Mouse (Mus musculus): Measurements from ENCODE around the gene Fbxo10. TPM values are rescaled to one million over a fixed set of nuclear protein-coding genes. Genes with fewer than 3 reads are reported as not detected.

The Fbxo10 gene
- total and polyA plus RNA-seq, 2 experiments = 0.65 to 1.2 TPM

DNA sequence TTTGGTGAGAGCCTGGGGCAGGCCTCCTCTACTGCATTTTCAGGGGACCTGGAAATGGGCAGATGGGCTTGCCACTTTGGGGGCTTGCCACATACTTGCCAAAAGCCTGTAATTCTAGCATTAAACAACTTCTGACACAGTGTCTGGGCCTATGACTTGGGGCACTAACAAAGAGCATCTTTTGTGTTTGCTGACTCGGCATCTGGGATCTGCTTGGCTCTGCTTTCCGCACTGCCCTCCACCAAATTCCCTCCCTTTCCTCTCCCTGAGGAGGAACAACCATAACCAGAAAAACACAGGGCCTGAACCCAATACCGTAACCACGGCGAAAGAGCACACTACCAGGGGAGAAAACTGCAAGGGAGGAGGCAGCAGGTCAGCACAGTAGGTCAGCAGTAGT, 93.8 kb downstream of the Fbxo10 start:
- Histone ChIP-seq H3K79me2 (ENCODE audit: control insufficient read depth, insufficient read depth, low read length) (peaks cover 6% of the 10 kb centered on the region; the same call in 1 of the 2 replicates), H3K4me1 (ENCODE audit: control insufficient read depth, insufficient read depth, low read length) (no peaks in the 10 kb centered on the region), H3K9ac (ENCODE audit: low read depth, low read length) (no peak overlapping the region), H3K27ac (replicated peaks; ENCODE audit: insufficient read depth, low read depth, low read length) (no peak overlapping the region), H3K27me3 (ENCODE audit: control insufficient read depth, insufficient read depth, low read length) (no peaks in the 10 kb centered on the region), H3K4me3 (ENCODE audit: insufficient read depth, low read depth, low read length) (no peak overlapping the region), H3K36me3 (ENCODE audit: control insufficient read depth, insufficient read depth, low read length) (peaks cover 53% of the 10 kb centered on the region)
- TF ChIP-seq POLR2A (IDR thresholded peaks at IDR 0.05; ENCODE audit: extremely low read depth, insufficient read depth, low read length) (no peak), CTCF (IDR thresholded peaks at IDR 0.05; ENCODE audit: low read depth, low read length) (no peak)
- no peak for DNase-seq (ENCODE audit: extremely low read depth, low read depth, low spot score)
- WGBS = 82% methylated on average over 5 of the region's 5 CpGs

Other genes with a start within 250 kb of the Fbxo10 start
- gene Grhpr, start 103.2 kb downstream of the Fbxo10 start, total RNA-seq (2014; rRNA removed) = 108 and 118 TPM in 2 replicates
- gene Grhpr, start 103.2 kb downstream of the Fbxo10 start, polyA plus RNA-seq (2012; rRNA removed) = 297 and 313 TPM in 2 replicates
- gene Zbtb5, start 72.2 kb downstream of the Fbxo10 start, total RNA-seq (2014; rRNA removed) = 6.9 and 7.1 TPM in 2 replicates
- gene Zbtb5, start 72.2 kb downstream of the Fbxo10 start, polyA plus RNA-seq (2012; rRNA removed) = 8.6 and 11.1 TPM in 2 replicates
- gene Polr1e, start 66.0 kb downstream of the Fbxo10 start, total RNA-seq (2014; rRNA removed) = 2.6 and 4.4 TPM in 2 replicates
- gene Polr1e, start 66.0 kb downstream of the Fbxo10 start, polyA plus RNA-seq (2012; rRNA removed) = 3.5 and 3.7 TPM in 2 replicates
- gene Tomm5, start 23.5 kb upstream of the Fbxo10 start, total RNA-seq (2014; rRNA removed) = 75.3 and 83.0 TPM in 2 replicates
- 38.6 and 43.7 TPM in 2 replicates for gene Tomm5, start 23.5 kb upstream of the Fbxo10 start, polyA plus RNA-seq (2012; rRNA removed)
- gene Frmpd1, start 100.3 kb upstream of the Fbxo10 start, total RNA-seq (2014; rRNA removed) = not detected in 2 replicates
- gene Frmpd1, start 100.3 kb upstream of the Fbxo10 start, polyA plus RNA-seq (2012; rRNA removed) = not detected in 2 replicates
- 2.6 and 3.3 TPM in 2 replicates for gene Trmt10b, start 212.5 kb upstream of the Fbxo10 start, total RNA-seq (2014; rRNA removed)
- gene Trmt10b, start 212.5 kb upstream of the Fbxo10 start, polyA plus RNA-seq (2012; rRNA removed) = 0.83 and 0.92 TPM in 2 replicates

All from liver, adult 2 months (tissue).